Mouse (Mus musculus) neural tube, embryonic 13.5 days (tissue): ENCODE results near the gene Slc25a45. TPM values are rescaled to one million over a fixed set of nuclear protein-coding genes. Genes with fewer than 3 reads are reported as not detected.

ENCODE experiments used
- ATAC-seq: fragments of 200-750 bp; cut with Nextera tagmentation; 2 replicates; pipeline ENCODE4 v1.8.0; 2017; ENCODE audit warnings: low read depth, mild to moderate bottlenecking, moderate TSS enrichment, moderate library complexity
- H3K27ac ChIP-seq: fragments of 300-500 bp; sonication (generic); replicated peaks from 2 replicates; pipeline ENCODE4 v1.5.1; 2015; ENCODE audit warnings: moderate library complexity, mild to moderate bottlenecking, inconsistent platforms
- H3K27me3 ChIP-seq: fragments of 300-500 bp; sonication (generic); 2 replicates; pipeline ENCODE4 v1.6.1; 2015; ENCODE audit warnings: mild to moderate bottlenecking, inconsistent platforms
- H3K36me3 ChIP-seq: fragments of 300-500 bp; sonication (generic); 2 replicates; pipeline ENCODE4 v1.6.1; 2015; ENCODE audit warnings: mild to moderate bottlenecking, inconsistent platforms
- H3K4me1 ChIP-seq: fragments of 300-500 bp; sonication (generic); replicated peaks from 2 replicates; pipeline ENCODE4 v1.6.1; 2015; ENCODE audit warnings: inconsistent platforms
- H3K4me2 ChIP-seq: fragments of 300-500 bp; sonication (generic); 2 replicates; pipeline ENCODE4 v1.6.1; 2015; ENCODE audit warnings: inconsistent platforms, mild to moderate bottlenecking, moderate library complexity
- H3K4me3 ChIP-seq: fragments of 300-500 bp; sonication (generic); 2 replicates; pipeline ENCODE4 v1.5.1; 2015; ENCODE audit warnings: mild to moderate bottlenecking, inconsistent platforms
- H3K9ac ChIP-seq: fragments of 300-500 bp; sonication (generic); 2 replicates; pipeline ENCODE4 v1.6.1; 2015; ENCODE audit warnings: moderate library complexity, mild to moderate bottlenecking, inconsistent platforms
- H3K9me3 ChIP-seq: fragments of 300-500 bp; sonication (generic); 2 replicates; pipeline ENCODE4 v1.6.1; 2016; ENCODE audit warnings: inconsistent platforms
- WGBS: fragments of 180-500 bp; shearing (Covaris S2); methylation state at CpG from one replicate; pipeline ENCODE4 v1.1.7; 2015; 5-methylcytosine and 5-hydroxymethylcytosine counted together
- polyA plus RNA-seq: library from polyadenylated mRNA; unstranded; fragments of >200 nt; fragmentation: Nextera tagmentation; extraction: Ambion mirVana; gene quantifications from 2 replicates; pipeline ENCODE4 v1.2.1, GENCODE M21; 2015

The Slc25a45 gene
- polyA plus RNA-seq, 1 experiment from 2014 or later = 2.3 TPM

DNA sequence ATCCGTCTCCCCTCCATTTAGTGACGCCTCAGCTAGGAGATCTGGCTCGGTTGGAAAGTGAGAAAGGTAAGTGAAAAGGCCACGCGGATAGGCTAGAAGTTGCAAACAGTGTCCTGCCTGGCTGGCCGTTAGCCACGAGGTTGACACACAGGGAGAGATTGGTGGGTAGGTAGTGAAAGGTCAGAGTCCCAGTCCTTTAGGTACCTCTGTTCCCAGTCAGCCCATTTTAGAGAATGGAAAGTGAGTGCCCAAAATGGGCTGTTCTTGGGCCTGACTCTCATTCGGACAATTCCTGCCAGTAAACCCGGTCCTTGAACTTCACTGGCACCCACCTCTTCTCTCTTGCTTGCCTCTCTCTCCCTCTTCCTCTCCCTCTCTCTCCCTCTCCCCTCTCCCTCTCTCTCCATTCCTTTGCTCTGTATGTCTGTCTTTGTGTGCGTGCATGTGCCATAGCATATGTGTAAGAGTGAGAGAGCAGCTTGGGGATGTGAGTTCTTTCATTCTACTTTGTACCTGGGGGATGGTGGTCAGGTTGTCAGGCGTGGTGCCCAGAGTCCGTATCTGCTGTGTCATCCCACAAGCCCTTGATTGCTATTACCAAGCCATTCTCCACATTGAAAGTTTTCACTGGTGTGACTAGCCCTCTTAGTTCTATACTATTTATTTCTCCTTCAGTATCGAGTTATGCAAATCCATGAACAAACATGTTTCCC, 35.6 kb downstream of the Slc25a45 start, which contains the start of gene Dpf2:
TSS of gene Dpf2 (minus strand) at position 4 of the 713 bp plus-strand sequence.
- 19% methylated on average over 13 of the region's 13 CpGs for WGBS
- H3K4me1 ChIP-seq = peaks cover 32% of the 10 kb centered on the region
- H3K27ac ChIP-seq = peak within 1 kb of the TSS; percentile 88
- peak within 1 kb of the TSS; percentile 85 for H3K4me3 ChIP-seq
- no peaks in the 10 kb centered on the region for H3K27me3 ChIP-seq
- H3K9me3 ChIP-seq = no peaks in the 10 kb centered on the region
- peaks cover 17% of the 10 kb centered on the region for H3K36me3 ChIP-seq
- H3K4me2 ChIP-seq = peak within 1 kb of the TSS; percentile 83
- peak; percentile 68 for ATAC-seq
- peak within 1 kb of the TSS; percentile 83 for H3K9ac ChIP-seq

DNA sequence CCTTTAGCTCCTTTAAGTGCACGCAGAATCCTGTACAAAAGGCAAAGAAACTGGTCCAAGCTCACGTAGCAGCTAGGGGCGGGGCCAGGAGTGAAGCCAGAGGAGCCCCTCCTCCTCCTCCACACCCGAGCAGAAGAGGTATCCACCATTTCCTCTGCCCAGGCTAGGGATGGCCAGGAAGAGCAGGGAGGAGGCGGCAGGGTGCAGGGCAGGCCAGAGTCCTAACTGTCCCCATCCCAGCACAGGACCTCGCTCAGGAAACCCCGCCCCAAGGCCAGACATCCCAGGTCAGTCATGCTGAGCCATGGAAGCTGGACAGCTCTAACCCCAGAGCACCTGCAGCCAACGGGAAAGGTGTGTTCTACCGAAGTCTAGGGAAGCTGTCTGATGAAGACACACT, 44.1 kb downstream of the Slc25a45 start:
- Histone ChIP-seq H3K9me3 (no peaks in the 10 kb centered on the region), H3K4me3 (peak overlapping the region; percentile 12), H3K27ac (no peak overlapping the region), H3K4me2 (peak overlapping the region; percentile 82), H3K27me3 (peaks cover 12% of the 10 kb centered on the region), H3K36me3 (peaks cover 16% of the 10 kb centered on the region), H3K4me1 (peaks cover 34% of the 10 kb centered on the region), H3K9ac (peak overlapping the region; percentile 44)
- WGBS = 23% methylated on average over 9 of the region's 9 CpGs
- no peak for ATAC-seq

DNA sequence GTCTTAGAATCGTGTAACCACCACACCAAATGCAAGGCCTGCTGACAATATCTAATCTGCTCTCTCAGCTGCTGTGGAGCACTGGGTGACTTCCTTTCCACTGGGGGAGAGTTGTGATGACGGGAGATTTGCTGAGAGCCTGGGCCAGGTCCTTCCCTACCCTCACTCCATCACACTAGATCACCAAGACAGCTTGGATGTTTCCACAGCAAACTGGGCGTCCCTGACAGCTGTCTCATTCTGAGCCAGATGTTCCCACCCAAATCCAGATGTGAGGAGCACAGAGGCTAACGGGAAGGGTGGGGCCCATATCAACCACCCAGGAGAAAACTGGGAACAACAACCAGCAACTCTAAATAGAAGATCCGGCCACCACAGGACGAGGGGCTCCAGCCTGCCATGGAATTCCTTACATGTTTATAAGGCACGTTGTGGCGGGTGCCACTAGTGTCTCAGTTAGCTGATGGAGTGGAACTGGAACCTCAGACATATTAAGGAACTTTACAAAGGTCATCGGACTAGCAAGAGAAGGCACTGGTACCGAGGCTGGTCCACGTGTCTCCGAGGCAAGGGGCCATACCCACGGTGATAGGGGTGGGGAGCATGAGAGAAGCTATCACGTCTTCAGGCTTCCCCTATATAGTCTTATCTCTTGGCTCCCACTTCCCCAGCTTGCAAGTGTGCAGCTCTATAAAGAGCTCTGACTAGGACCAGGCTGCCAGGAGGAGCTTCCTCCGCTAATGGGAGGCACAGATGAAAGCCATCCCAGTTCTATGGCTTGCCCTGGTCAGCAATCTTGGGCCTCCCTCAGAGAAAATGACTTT, 44.7 kb downstream of the Slc25a45 start:
- Histone ChIP-seq H3K9me3 (no peaks in the 10 kb centered on the region), H3K4me1 (peaks cover 36% of the 10 kb centered on the region), H3K36me3 (peaks cover 11% of the 10 kb centered on the region), H3K27ac (no peak overlapping the region), H3K4me2 (peak overlapping the region; percentile 82), H3K9ac (peak overlapping the region; percentile 44), H3K4me3 (peak overlapping the region; percentile 12), H3K27me3 (peaks cover 12% of the 10 kb centered on the region)
- WGBS = 83% methylated on average over 15 of the region's 15 CpGs
- ATAC-seq = no peak

DNA sequence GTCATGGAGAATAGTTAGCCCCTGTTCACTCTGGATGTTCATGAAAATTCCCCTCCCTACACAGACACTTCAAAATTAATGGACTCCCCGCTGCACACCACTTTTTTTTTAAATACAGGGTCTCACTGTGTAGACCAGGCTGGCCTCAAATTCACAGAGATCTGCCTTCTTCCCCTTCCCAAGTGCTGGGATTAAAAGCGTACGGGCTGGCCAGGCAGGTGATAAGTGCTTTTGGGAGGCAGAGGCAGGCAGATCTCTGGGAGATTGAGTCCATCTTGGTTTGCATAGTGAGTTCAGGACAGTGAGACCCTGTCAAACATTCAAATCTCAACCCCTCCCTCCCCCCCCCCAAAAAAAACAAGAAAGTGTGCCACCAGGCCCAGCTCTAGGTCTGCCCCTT, 45.4 kb downstream of the Slc25a45 start:
- peaks cover 5% of the 10 kb centered on the region for H3K36me3 ChIP-seq
- no peak overlapping the region for H3K4me3 ChIP-seq
- H3K4me2 ChIP-seq = peak overlapping the region; percentile 82
- peaks cover 39% of the 10 kb centered on the region for H3K4me1 ChIP-seq
- peaks cover 12% of the 10 kb centered on the region for H3K27me3 ChIP-seq
- WGBS = 93% methylated on average over 3 of the region's 3 CpGs
- peak overlapping the region; percentile 44; the same call in 1 of the 2 replicates for H3K9ac ChIP-seq
- H3K27ac ChIP-seq = no peak overlapping the region
- H3K9me3 ChIP-seq = no peaks in the 10 kb centered on the region
- no peak for ATAC-seq

DNA sequence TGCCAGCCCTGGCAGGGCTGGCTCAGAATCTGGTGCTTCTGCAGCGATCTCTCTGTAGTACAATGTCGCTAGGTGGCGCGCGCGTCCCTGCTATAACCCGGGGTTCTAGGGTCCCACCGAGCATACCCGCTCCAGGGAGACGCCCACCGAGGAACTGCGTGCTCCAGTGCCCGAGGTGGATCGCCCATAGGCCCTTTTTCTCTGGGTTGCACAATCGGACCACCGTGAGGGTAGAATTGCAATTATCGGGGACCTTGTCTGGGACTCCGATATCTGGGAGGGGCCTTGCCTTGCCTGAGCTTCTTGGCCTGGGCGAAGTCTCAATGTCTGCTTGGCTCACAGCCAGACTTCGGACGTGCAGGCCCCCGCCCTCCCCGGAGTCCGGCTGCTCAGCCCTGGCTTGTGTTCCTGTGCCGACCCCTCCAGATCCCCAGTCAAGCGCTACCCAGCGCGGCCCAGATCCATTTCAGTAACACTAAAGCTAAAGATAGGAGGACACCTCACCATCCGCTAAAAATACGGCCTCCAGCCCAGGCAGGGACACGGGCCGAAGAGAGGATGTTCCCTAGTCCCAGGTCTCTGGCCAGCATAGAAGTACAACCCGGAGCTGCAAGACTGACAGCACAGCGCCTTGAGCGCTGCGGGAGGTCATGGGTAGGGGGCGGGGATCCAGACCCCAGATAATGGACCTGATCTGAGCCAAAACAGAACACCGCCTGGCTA, 46.5 kb downstream of the Slc25a45 start:
- Histone ChIP-seq H3K9ac (peak overlapping the region; percentile 76), H3K4me3 (peak overlapping the region; percentile 59), H3K4me2 (peak overlapping the region; percentile 82), H3K27me3 (peaks cover 12% of the 10 kb centered on the region), H3K4me1 (peaks cover 39% of the 10 kb centered on the region), H3K9me3 (no peaks in the 10 kb centered on the region), H3K36me3 (no peaks in the 10 kb centered on the region), H3K27ac (peak overlapping the region; percentile 83)
- under 1% methylated on average over 38 of the region's 38 CpGs for WGBS
- peak; percentile 88 for ATAC-seq

DNA sequence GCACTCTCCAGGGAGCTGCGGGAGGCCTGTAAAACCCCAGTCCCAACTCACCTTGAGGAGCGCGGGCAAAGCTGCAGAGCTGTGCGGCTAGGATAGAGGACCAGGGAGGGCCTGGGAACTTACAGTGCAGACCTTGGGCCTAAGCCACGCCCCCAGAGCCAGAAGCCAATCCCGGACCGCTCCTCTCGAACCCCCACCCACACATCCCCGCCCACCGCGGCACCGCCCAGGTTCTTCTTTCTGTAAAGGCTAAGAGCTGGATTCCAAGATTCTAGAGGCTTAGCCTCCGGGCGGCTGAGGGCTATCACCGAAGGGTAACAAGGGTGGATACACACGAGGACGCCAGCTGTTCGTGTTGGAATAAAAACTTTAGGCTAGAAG, 47.1 kb downstream of the Slc25a45 start, which contains the start of gene Cdc42ep2:
TSS of gene Cdc42ep2 (minus strand) at position 104 of the 381 bp plus-strand sequence.
- Histone ChIP-seq H3K4me3 (peak within 1 kb of the TSS; percentile 59), H3K9me3 (no peaks in the 10 kb centered on the region), H3K9ac (peak within 1 kb of the TSS; percentile 76), H3K27ac (peak within 1 kb of the TSS; percentile 83), H3K4me2 (peak within 1 kb of the TSS; percentile 82), H3K27me3 (peaks cover 12% of the 10 kb centered on the region), H3K36me3 (no peaks in the 10 kb centered on the region), H3K4me1 (peaks cover 44% of the 10 kb centered on the region)
- WGBS = under 1% methylated on average over 18 of the region's 18 CpGs
- peak; percentile 96 for ATAC-seq

DNA sequence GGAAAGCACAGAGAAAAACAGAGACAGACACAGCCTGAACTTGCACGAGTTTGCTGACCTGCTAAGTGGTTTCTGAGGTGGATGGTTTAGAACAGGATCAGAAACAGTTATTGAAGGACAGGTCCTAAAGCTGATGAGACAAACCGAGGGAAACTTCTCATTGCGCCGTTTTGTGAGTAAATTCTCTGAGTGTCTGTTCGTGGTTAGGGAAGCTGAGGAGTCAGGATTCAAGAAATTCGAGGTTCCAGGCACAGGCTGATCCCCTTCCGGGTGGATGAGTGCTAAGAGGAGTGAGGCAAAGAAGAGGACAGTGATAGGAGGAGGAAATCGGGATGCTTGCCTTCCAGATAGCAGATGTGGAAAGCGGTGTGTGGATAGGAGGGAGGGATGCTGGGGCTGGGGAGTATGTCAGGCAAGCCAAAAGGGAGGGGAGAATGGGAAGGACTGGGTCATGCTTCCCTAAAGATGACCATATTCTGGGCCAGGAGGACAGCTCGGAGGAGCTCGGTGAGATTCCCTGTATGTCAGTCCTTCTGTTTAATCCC, 47.8 kb downstream of the Slc25a45 start:
- Histone ChIP-seq H3K9me3 (no peaks in the 10 kb centered on the region), H3K36me3 (no peaks in the 10 kb centered on the region), H3K4me1 (peaks cover 51% of the 10 kb centered on the region), H3K9ac (peak overlapping the region; percentile 60), H3K4me2 (peak overlapping the region; percentile 82), H3K27me3 (peaks cover 12% of the 10 kb centered on the region), H3K27ac (0 out of 2 replicates have a peak overlapping the region, but pooled peaks have one; percentile 83), H3K4me3 (peak overlapping the region; percentile 59)
- WGBS = 30% methylated on average over 11 of the region's 11 CpGs
- no peak for ATAC-seq

DNA sequence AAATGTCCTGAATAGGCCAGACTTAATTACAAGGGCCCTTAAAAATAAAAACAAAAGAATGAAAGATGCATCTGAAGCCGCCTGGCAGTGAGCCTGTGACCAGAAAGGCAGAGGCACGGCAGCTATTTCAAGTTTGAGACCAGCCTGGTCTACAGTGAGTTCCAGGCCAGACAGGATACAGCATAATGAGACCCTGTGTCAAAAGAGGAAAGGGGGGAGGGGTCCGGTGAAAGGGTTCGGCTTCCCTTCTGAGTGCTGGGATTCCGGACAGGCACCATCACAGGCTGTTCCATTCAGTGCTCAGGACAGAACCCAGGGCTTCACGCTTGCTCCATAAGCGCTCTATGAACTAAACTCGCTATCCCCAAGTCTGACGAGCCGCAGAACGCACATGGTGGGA, 49.4 kb downstream of the Slc25a45 start:
- no peaks in the 10 kb centered on the region for H3K36me3 ChIP-seq
- no peak for ATAC-seq
- H3K4me1 ChIP-seq = peaks cover 44% of the 10 kb centered on the region
- H3K9me3 ChIP-seq = no peaks in the 10 kb centered on the region
- no peak overlapping the region for H3K4me2 ChIP-seq
- H3K27ac ChIP-seq = no peak overlapping the region
- WGBS = 73% methylated on average over 11 of the region's 11 CpGs
- H3K27me3 ChIP-seq = peaks cover 12% of the 10 kb centered on the region
- H3K9ac ChIP-seq = no peak overlapping the region
- H3K4me3 ChIP-seq = no peak overlapping the region

DNA sequence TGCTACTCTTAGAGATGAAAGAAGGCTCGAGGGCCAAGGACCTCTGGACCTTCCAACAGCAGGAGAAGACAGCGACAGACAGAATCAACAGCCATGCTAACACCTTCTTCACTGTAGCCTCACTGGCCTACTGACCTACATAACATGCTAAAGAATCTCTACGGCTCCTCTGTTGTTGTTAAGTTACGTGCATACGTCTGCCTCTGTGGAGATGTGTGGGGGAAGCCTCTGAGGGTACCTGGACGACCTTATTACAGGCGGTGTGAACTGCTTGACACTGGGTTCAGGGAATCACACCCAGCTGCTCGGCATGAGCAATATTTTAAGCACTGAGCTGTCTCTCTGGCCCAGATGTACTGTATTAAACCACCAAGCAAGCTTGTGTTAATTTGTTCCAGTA, 49.9 kb downstream of the Slc25a45 start:
- Histone ChIP-seq H3K9me3 (no peaks in the 10 kb centered on the region), H3K4me3 (no peak overlapping the region), H3K27ac (no peak overlapping the region), H3K9ac (no peak overlapping the region), H3K27me3 (peaks cover 12% of the 10 kb centered on the region), H3K4me1 (peaks cover 39% of the 10 kb centered on the region), H3K4me2 (no peak overlapping the region), H3K36me3 (no peaks in the 10 kb centered on the region)
- no peak for ATAC-seq
- WGBS = 70% methylated on average over 8 of the region's 8 CpGs

DNA sequence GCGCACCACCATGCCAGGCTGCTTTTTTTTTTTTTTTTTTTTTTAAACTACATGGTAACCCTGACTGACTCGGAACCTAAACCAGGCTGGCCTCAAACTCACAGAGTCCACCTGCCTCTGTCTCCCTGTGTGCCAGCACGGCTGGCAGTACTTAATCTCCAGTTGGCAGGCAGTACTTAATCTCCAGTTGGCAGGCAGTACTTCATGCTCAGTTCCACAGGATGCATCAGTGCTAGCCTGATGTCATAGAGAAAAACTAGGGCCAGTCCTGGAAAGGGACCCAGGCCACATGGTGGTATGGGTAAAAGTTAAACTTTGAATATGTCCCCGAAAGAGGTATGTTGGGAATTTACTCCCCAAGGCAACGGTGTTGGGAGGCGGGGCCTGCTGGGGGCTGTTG, 50.5 kb downstream of the Slc25a45 start:
- no peaks in the 10 kb centered on the region for H3K36me3 ChIP-seq
- WGBS = 69% methylated on average over 6 of the region's 6 CpGs
- no peak overlapping the region for H3K4me2 ChIP-seq

DNA sequence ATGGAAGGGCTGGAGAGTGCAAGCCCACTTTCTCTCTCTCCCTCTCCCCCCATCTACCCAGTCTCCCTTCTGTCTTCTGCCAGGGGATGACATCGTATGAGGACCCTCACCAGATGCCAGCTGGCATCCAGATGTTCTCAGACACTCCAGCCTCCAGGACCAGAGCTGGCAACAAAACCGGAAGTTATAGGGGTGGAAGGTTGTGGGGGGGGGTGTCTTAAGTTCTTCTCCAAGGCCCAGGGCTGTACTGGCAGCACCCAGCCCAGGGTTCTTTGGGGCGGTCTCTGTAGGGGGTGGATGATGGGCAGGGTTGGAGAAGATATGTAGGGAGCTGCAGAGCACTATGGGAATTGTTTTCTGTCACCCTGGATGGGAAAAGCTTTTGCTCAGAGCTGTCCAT, 50.9 kb downstream of the Slc25a45 start:
- Histone ChIP-seq H3K27ac (no peak overlapping the region), H3K36me3 (no peaks in the 10 kb centered on the region), H3K4me2 (no peak overlapping the region), H3K9ac (no peak overlapping the region), H3K4me3 (no peak overlapping the region), H3K9me3 (no peaks in the 10 kb centered on the region), H3K4me1 (peaks cover 32% of the 10 kb centered on the region), H3K27me3 (peaks cover 12% of the 10 kb centered on the region)
- WGBS = 76% methylated on average over 3 of the region's 3 CpGs
- ATAC-seq = no peak

More for the DNA sequence above, 50.5 kb downstream of the Slc25a45 start:
- no peak overlapping the region for H3K27ac ChIP-seq
- ATAC-seq = no peak
- no peaks in the 10 kb centered on the region for H3K9me3 ChIP-seq
- no peak overlapping the region for H3K4me3 ChIP-seq
- H3K9ac ChIP-seq = no peak overlapping the region
- H3K4me1 ChIP-seq = peaks cover 34% of the 10 kb centered on the region
- H3K27me3 ChIP-seq = peaks cover 12% of the 10 kb centered on the region
